Mouse (Mus musculus) left cerebral cortex, adult 8-10 months (tissue): ENCODE measurements around the gene Aldh3b2. TPM values are rescaled to one million over a fixed set of nuclear protein-coding genes. Genes with fewer than 3 reads are reported as not detected.

ENCODE experiments used
- DNase-seq, 2 experiments: peaks; one replicate each; pipeline ENCODE4 v3.0.0; 2022; ENCODE audit warnings: low spot score in 2 of 2
- total RNA-seq, 4 experiments: library from RNA; stranded (reverse); gene quantifications; 2 replicates each; pipeline ENCODE4 v1.2.4; 2022

The Aldh3b2 gene
- 1 to 10 TPM in 1 of 4 experiments, under 1 TPM in 3; 0.80 to 1.3 (median 0.91) TPM for total RNA-seq

DNA sequence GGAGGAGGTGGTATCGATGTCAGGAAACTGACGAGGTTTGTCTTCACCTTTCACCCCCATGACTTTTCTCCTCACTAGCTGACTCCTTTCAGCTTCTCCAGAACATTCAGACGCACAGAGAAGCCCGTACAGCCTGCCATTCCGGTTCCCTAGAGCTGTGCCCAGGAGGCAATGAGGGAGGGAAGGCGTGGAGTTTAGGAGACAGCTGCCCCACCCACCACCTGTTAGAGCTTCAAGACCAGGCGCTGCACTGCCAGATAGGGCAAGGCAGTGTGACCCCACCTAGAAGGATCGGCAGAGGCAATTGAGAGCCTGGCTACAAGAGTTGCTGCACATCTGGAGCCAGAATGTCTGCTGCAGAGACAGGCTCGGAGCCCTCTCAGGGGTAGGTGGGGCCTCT is at the start of gene Aldh3b2:
Gene Aldh3b2 (plus strand): TSS at position 100 of the 400 bp plus-strand sequence.
- no peak for DNase-seq

DNA sequence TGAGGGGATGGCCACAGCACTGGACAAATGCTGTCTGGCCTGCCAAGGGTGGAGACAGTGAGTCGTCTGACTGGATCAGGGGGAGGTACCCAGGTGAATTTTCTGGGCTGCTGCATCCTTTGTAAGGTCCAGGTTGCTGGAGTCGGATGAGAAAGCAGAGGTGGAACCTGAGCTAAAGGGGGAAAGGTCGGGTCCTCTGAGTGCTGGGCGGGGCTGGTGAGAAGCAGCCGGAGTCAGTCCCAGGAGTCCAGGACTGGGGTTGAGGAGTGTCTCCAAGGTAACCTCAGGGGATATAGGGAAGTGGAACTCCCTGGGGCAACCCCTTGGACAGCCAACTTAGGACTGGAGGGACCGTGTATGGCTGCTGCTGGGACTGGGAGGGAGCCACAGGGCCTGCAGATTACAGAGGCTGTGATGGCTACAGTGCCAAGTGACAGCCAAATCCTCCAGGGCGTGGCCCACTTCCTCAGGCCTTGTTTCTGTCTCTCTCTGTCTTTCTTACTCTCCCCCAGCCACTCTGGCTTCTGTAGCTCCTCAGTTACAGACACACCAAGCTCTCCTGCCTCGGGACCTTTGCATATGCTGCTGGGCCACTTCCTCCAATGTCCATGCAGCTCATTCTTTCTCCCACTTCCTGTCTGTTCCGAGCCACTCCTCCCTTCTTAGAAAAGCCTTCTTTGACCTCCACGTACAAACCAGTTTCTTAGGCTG is 49.3 kb upstream of the Aldh3b2 start:
- no peak for DNase-seq

DNA sequence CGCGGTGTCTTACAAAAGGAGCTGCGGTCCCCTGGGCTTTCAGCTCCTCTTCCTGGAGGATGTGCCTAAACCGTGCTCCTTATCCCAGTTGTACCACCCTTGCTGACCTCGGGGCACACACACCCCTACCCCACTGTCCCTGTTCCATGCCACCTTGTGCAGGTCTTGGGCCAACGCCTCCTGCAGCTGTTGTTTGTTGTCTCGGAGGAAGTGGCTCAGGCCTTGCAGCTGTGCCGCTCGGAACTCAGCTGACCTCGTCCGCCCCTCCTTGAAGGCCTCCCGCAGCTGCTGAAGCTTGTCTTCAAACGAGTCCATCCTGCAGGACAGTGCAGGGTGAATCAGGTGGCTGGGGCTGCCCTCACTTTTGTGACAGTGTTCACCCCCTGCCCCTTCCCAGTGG is 48.5 kb upstream of the Aldh3b2 start:
- DNase-seq = no peak

DNA sequence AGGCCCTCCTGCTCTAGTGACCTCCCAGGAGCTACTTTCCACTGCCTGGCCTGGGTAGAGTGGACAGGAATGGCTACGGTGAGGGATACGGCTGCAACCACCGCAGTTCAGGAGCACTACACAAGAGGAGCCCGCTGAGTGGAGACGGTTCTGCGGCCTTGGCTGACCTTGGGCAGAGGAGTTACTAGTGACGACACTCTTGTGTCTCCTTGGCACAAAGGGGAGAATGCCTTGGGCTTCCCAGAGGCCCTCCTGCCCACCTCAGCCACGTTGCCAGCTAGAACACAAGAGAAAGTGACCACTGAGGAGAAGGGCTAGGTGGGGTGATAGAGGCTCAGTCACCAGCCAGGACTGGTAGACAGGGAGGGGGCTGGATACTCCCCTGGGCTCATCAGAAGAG is 47.9 kb upstream of the Aldh3b2 start:
- DNase-seq = no peak

DNA sequence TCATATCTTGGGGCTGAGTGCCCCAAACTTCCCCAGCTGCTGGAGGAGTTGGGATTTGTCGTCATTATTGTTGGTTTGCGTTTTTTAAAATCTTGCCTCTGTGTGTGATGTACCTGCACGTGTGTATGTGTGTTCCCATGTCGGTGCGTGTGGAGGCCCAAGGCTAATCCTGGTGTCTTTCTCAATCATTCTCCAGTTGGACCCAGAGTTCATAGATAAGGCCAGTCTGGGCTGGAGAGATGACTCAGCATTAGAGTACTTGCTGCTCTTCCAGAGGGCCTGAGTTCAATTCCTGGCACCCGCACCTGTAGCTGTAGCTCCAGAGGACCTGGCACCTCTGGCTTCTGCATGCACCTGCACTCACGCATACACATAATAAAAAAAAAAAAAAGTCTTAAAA is 47.3 kb upstream of the Aldh3b2 start:
- no peak for DNase-seq

DNA sequence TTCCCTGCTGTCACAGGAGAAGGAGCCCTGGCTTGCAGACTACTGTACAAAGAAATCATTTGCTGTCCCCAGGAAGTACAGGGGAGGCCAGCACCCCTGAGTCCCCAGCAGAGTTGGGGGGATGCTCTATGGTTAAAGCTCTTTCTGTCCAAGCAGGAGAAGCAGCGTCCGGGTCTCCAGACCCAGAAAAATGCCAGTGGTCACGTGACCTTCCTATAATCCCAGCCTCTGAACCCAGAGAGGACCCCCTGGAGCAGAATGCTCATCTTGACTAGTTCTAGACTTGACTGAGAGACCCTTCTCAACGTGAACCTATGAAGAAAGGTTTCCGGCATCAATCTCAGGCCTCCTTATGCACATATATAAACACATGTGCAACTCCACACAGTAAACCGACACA is 46.3 kb upstream of the Aldh3b2 start:
- DNase-seq = no peak

DNA sequence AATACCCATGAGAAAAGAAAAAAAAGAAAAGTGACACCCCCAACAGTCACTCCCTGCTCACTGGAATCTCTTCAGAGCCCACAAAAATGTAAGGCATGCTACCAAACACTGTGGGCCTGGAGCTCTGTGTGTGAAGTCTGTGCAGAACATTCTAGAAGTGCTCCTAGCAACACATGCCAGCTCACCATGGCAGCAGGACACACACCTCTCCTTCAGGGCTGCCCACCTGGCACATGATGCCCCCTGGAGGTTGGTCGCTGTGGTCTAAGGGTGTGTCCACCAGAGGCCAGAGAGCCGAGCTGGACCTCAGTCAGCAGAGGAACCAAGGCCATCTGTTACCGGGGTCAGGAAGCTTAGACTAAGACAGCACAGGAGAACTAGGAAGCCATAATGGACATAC is 45.8 kb upstream of the Aldh3b2 start:
- no peak for DNase-seq

DNA sequence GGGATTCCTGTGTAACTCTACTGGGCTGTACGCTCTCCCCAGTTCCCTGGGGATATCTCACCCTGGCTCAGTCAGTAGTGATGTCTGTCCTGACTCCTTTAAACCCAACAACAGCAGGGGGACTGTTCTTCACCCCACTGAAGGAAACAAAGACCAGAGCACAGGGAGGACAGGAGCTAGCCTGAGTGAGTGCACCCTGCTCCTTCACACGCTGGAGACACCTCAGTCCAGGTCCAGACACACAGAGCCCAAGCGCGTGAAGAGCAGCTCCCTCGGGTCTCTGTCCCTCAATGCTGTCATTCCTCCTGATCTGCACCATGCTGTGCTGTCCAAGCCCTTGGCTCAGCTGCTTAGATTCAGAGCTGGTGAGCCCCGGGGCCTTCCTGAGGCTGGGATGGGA is 45.4 kb upstream of the Aldh3b2 start:
- DNase-seq = no peak

DNA sequence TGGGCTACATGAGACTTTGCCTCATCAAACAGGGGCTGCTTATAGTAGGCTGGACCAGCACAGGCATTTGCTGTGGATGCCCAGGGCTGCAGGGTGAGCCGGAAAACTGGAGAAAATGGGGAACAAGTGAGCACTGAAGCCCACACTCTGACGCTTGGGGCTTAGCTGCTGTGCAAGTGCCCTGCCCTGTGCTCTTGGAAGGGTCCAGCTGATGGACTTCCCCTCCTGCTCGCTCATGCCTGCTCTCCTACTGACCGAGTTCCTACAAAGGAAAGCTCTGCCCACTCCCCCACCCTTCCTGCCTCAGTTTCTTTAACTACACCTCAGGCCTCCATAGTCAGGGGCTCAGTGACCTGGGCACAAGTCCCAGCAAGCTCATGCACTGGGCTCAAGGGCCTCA is 44.1 kb upstream of the Aldh3b2 start:
- no peak for DNase-seq

DNA sequence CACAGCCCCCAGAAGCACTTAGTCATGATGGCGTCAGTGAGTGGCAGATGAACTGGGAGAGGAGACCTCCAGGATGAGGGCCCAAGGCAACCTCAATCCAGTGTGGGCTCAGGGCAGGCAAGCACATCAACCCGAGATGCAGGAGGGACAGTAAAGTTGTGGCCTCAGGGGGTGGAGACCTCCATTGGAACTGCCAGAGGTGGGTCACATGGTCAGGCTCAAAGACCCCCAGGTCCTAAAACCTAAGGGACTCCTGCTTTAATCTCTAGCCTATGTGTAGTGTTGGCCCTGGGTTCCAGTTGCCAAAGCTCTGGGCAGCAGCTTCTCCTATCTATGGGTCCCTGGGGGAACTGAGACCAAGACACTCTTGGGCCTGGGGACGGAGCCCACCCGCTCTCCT is 43.3 kb upstream of the Aldh3b2 start:
- no peak for DNase-seq

DNA sequence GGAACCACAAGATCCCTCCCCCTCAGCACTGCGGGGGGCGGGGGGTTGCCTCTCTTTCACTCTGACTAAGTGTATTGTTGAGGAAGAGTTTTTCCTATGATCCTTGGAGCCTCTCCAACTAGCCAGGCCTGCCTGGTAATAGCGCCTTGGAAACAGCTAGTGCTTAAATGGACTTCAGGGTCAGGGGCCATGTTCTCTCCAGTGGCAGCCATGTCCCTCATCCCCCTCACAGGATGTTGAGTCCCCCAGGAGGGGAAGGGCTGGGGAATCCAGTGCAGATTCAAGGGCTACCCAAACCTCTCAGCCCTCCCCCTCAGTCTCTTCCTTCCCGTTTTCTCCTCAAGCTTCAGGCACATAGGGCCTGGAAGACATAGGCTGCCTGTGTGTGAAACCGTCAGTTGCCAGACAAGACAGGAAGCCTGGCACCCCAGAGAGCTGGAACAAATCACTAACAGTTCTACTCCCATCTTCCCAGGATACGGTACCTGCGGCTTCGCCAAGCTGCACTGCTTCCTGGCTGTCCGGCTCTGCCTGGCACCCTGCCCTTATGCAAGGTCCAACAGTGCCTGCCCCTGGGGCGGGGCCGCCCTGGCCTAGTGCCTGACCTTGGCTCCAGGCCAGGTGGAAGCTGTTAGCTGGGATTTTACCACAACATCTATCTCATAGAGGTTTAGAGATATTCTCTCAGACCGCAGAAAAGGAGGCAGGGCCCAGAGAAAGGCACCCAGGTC is 42.8 kb upstream of the Aldh3b2 start, which contains the start of gene Aldh3b1:
Gene Aldh3b1 (minus strand): TSS at position 598 of the 731 bp plus-strand sequence.
- DNase-seq = peak in 1 of 2 experiments; percentile 47

DNA sequence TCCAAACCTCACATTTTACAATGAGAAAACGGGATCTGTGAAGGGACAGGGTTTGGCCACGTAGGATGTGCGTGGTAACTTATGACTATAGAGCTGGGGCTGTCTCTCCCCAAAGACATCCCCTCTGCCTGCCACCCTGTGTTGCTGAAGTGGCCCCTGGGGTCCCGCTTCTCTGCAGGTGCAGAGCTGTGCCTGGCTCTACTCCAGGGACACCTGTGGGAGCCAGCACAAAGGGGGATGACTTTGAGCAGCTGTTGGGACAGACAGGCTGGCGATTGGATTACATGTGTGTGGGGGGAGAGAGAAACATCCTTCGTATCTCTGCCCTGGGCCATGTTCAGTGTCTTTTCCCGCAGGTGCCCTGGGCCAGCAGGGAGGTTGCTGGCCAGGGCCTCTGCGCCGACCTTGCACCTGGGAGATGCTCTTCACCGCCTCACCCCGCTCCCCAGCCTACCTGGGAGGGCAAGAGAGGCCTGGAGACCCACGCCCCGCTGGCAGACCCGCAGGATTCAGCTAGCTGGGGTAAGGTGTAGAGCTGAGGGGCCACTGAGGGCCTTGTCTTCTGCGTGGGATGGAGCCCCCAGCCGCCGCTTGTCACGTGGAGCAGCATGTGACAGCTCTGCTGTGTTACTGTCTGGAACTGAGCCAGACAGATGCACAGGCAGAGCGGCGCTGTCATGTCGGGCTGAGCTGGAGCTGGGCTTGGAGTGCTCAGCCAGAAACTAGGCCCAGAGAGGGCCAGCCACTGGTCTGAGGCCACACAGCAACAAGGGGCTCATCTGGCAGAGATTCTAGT is 41.7 kb upstream of the Aldh3b2 start:
- DNase-seq = no peak

DNA sequence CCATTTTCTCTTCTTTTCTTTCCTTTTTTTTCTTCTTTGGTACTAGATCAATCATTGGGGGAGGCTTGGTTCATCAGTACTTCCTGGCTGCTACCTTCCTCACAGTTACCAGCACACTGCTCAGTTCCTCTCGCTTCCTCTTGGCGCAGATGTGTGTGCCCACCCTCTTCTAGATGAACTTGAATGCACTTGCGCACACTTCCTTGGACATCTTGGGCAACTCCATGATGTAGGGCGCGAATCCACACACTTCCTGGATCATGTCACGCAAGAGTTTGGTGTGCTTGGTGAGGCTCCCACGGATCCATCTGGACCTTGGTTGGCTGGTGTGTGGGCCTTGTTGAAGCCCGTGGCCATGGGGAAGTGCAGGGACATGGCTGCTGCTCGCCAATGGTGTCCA is 40.4 kb upstream of the Aldh3b2 start:
- DNase-seq = no peak

DNA sequence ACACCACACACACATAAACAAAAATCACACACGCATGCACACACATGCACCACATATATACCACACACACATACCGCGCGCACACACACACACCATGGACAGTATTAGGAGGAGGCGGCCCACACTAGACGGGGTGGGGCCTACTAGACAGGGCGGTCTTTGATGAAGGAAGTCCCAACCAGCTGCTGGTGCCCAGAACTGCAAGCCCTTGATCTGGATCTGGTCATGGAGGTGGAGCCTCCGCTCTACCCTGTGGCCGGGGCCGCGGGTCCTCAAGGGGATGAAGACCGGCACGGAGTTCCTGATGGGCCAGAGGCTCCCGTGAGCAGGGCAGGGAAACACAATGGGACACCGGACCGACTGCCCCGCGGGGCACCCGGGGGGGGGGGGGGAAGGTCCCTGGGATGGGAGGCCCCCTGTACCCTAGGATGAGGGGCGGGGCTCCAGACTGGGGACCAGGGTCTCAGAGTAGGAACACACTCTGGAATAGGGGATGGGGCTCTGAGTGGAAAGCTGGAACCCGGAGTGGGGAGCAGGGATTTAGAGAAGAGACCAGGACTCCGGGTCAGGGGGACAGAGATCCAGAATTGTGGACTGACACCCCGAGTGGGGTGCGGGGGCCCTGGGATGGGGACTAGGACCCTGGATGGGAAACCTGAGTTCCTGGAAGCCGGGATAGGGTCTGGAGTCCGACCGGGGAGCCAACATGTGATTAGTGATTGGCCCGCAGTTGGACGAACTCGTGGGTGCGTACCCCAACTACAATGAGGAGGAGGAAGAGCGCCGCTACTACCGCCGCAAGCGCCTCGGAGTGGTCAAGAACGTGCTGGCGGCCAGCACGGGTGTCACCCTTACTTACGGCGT is 36.9 kb upstream of the Aldh3b2 start, which contains the start of gene Unc93b1:
Gene Unc93b1 (plus strand): TSS at position 155 of the 864 bp plus-strand sequence.
- no peak for DNase-seq

DNA sequence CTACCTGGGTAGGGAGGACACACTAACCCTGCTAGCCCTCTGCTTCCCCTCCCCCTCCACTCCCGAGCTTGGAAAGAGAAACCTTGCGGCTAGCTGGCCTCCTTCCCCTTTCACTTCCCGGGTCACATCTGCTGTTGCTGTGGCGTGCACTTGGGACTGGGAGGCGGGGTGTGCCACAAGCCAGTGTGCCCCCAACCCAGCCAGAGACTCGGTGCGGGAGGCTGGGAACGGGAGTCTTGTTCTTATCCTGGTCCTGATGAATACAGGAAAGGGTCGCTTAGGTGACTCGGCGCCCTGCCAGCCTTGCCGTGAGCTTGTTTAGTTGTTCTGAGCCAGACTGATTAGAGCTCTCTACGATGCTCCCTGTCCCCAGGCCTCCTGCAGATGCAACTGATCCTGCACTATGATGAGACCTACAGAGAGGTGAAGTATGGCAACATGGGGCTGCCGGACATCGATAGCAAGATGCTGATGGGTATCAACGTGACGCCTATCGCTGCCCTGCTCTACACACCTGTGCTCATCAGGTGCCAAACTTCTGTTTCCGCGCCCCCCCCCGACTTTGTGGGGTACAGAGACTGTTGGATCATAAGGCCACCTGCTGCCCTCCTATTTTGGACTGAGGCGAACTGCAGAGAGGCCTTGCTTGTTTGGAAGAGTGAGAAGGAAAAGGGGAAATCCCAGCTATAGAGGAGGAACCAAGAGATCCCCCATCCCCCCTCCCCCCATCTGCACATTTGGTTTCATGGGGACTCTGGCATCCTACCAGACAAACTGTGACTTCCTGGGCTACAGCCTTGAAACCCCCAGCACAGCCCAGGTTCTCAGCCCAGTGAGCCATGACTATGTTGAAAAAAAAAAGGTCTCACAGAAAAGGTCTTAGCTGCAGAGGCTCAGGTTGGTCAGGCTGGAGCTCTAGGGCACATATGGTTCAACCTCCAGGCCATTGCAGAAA is 36.0 kb upstream of the Aldh3b2 start:
- DNase-seq = no peak

DNA sequence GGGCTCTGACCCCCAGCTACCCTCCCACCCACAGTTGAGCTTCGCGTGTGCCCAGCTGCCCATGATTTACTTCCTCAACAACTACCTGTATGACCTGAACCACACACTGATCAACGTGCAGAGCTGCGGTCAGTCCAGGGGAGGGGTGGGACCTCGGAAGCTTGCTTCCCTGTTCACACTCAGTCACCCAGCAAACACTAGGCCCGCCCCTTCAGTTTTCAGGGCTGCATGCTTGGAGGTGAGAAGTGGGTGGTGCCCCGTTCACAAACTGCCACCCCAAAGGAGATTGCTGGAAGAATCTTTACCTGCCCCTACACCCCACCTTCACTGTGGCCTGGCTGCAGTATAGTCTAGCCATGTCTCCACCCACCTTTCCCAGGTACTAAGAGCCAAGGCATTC is 29.8 kb upstream of the Aldh3b2 start:
- no peak for DNase-seq

DNA sequence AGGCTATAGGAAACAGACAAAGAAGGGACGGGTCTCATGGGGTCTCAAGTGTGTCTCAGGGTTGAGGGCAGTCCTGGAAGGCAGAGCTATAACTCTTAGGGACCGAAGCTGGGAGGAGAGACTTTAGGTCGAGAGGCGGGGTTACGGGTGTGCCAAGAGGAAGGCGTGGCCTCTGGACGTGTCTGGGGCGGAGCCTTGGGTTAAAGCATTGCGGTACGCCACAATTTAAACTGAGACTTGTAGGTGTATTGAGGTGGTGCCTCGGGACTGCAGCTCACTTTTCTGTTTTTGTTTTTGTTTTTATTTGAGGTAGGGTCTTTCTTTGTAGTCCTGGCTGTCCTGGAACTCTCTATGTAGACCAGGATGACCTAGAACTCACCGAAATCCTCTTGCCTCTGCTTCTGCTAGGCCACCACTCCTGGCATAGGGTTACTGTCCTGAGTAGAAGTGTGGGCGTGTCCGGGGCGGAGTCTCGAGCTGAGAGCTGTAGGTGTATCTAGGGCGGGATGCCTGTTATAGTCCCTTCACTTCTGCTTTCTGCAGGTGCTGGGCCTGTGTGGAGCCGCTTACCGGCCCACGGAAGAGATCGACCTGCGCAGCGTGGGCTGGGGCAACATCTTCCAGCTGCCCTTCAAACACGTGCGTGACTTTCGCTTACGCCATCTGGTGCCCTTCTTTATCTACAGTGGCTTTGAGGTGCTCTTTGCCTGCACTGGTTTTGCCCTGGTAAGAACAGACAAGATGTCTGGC is 29.0 kb upstream of the Aldh3b2 start:
- DNase-seq = no peak

DNA sequence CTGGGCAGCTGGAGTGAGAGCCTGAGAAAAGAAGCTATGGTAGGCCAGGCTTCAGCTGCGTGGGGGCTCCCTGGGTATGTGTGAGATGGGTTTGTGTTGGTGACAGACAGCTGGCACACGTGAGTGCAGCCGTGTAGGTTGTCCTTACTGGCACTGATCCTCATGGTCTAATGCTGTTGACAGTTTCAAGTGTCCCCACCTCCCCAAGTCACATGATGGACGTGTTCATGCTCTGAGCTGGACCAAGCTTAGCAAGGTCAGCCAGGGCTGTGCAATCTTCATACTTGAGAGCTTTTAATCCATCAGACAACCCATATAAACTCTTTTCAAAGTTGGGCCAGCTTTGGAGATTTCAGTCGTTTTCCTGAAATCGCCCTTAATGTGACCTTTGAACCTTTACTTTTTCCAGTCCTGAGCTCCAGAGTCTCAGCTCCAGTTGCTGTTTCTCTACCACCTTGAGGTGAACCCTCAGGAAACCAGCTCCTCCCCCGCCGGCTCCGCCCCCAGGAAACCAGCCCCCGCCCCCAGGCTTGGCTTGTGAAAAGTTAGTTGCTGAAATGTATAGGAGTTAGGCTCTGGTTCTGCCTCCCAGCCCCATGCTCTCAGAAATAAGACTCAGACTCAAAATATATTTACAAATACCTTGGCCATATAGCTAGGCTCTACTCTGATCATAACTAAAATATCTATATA is 26.1 kb upstream of the Aldh3b2 start:
- DNase-seq = no peak

DNA sequence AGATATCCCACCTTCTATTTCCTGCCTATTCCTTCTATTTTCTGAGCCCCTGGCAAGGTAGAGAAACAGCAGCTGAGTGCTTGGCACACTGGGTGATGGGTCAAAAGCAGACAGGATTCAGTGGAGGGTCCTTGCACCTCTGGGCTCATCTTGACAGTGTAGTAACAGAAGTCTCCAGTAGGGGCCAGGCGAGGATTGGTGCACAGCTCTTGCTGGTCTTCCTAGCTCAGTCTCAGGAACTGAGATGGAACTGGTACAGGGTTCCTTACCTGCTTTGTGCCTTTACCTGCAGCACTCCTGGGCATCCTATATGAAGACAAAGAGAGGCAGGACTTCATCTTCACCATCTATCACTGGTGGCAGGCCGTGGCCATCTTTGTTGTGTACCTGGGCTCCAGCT is 25.4 kb upstream of the Aldh3b2 start:
- peak in 1 of 2 experiments; percentile 55 for DNase-seq
